Mouse (Mus musculus): ENCODE data around the gene Meox2. TPM values are rescaled to one million over a fixed set of nuclear protein-coding genes. Genes with fewer than 3 reads are reported as not detected.
"Not testable (repeated sequence)": the region's sequence is repeated elsewhere in the genome, so short reads cannot be mapped to it uniquely, and the experiment has no call there.

Gene Meox2
- polyA plus RNA-seq (2014; fragmentation: Nextera tagmentation; extraction: Ambion mirVana) = 0.27 and 0.44 TPM in 2 replicates

- 3% methylated on average over 12 of the region's 12 CpGs for WGBS (ENCODE audit: insufficient replicate concordance)
- Histone ChIP-seq H3K9ac (ENCODE audit: low read depth, low read length) (no peak within 1 kb of the TSS), H3K4me2 (peak within 1 kb of the TSS; percentile 91), H3K4me1 (ENCODE audit: control insufficient read depth, insufficient read depth, low read length) (peaks cover 3% of the 10 kb centered on the region; the same call in 1 of the 2 replicates), H3K4me3 (ENCODE audit: low read depth, low read length) (peak within 1 kb of the TSS; percentile 48), H3K27ac (ENCODE audit: low read depth, low read length) (no peak within 1 kb of the TSS), H3K9me3 (replicated peaks; ENCODE audit: control insufficient read depth, low read length) (no peaks in the 10 kb centered on the region), H3K27me3 (ENCODE audit: control insufficient read depth, insufficient read depth, low read length) (peaks cover 36% of the 10 kb centered on the region), H3K36me3 (ENCODE audit: control insufficient read depth, insufficient read depth, low read length) (no peaks in the 10 kb centered on the region)
- ATAC-seq (replicated peaks; ENCODE audit: insufficient number of reproducible peaks, low FRiP score, low TSS enrichment) = peak; percentile 69
These were observed at the start of gene Meox2 for GRCm38 (mm10) chr12:37108390-37108738. Gene Meox2 (plus strand): TSS chr12:37108540.

GRCm38 (mm10) chr12:37072636-37073035, 35.7 kb upstream of the Meox2 start:
- no peak overlapping the region for H3K4me3 ChIP-seq (ENCODE audit: low read depth, low read length)
- no peak overlapping the region for H3K4me2 ChIP-seq
- H3K36me3 ChIP-seq (ENCODE audit: control insufficient read depth, insufficient read depth, low read length) = no peaks in the 10 kb centered on the region
- H3K27me3 ChIP-seq (ENCODE audit: control insufficient read depth, insufficient read depth, low read length) = no peaks in the 10 kb centered on the region
- H3K27ac ChIP-seq (ENCODE audit: low read depth, low read length) = no peak overlapping the region
- no peaks in the 10 kb centered on the region for H3K9me3 ChIP-seq (replicated peaks; ENCODE audit: control insufficient read depth, low read length)
- WGBS (ENCODE audit: insufficient replicate concordance) = 45% methylated on average over 3 of the region's 3 CpGs
- no peaks in the 10 kb centered on the region for H3K4me1 ChIP-seq (ENCODE audit: control insufficient read depth, insufficient read depth, low read length)
- no peak overlapping the region for H3K9ac ChIP-seq (ENCODE audit: low read depth, low read length)
- ATAC-seq (replicated peaks; ENCODE audit: insufficient number of reproducible peaks, low FRiP score, low TSS enrichment) = no peak

GRCm38 (mm10) chr12:37077308-37077707, 31.0 kb upstream of the Meox2 start:
- no peaks in the 10 kb centered on the region for H3K27me3 ChIP-seq (ENCODE audit: control insufficient read depth, insufficient read depth, low read length)
- H3K4me1 ChIP-seq (ENCODE audit: control insufficient read depth, insufficient read depth, low read length) = no peaks in the 10 kb centered on the region
- 57% methylated on average over 1 of the region's 1 CpGs for WGBS (ENCODE audit: insufficient replicate concordance)
- no peaks in the 10 kb centered on the region for H3K36me3 ChIP-seq (ENCODE audit: control insufficient read depth, insufficient read depth, low read length)
- no peak overlapping the region for H3K27ac ChIP-seq (ENCODE audit: low read depth, low read length)
- H3K9me3 ChIP-seq (replicated peaks; ENCODE audit: control insufficient read depth, low read length) = no peaks in the 10 kb centered on the region
- no peak overlapping the region for H3K4me3 ChIP-seq (ENCODE audit: low read depth, low read length)
- no peak for ATAC-seq (replicated peaks; ENCODE audit: insufficient number of reproducible peaks, low FRiP score, low TSS enrichment)
- no peak overlapping the region for H3K9ac ChIP-seq (ENCODE audit: low read depth, low read length)
- no peak overlapping the region for H3K4me2 ChIP-seq

- not testable (repeated sequence) for H3K4me1 ChIP-seq (ENCODE audit: control insufficient read depth, insufficient read depth, low read length); ATAC-seq (replicated peaks; ENCODE audit: insufficient number of reproducible peaks, low FRiP score, low TSS enrichment); H3K27me3 ChIP-seq (ENCODE audit: control insufficient read depth, insufficient read depth, low read length); H3K36me3 ChIP-seq (ENCODE audit: control insufficient read depth, insufficient read depth, low read length); H3K27ac ChIP-seq (ENCODE audit: low read depth, low read length); H3K9ac ChIP-seq (ENCODE audit: low read depth, low read length); H3K9me3 ChIP-seq (replicated peaks; ENCODE audit: control insufficient read depth, low read length); H3K4me2 ChIP-seq; H3K4me3 ChIP-seq (ENCODE audit: low read depth, low read length)
- 56% methylated on average over 5 of the region's 5 CpGs for WGBS (ENCODE audit: insufficient replicate concordance)
These were observed 28.3 kb upstream of the Meox2 start for GRCm38 (mm10) chr12:37080005-37080404.

- WGBS (ENCODE audit: insufficient replicate concordance) = 43% methylated on average over 8 of the region's 8 CpGs
- Histone ChIP-seq H3K36me3 (ENCODE audit: control insufficient read depth, insufficient read depth, low read length) (no peaks in the 10 kb centered on the region), H3K27me3 (ENCODE audit: control insufficient read depth, insufficient read depth, low read length) (peaks cover 36% of the 10 kb centered on the region), H3K4me3 (ENCODE audit: low read depth, low read length) (no peak overlapping the region), H3K27ac (ENCODE audit: low read depth, low read length) (no peak overlapping the region), H3K9ac (ENCODE audit: low read depth, low read length) (no peak overlapping the region), H3K4me2 (no peak overlapping the region), H3K9me3 (replicated peaks; ENCODE audit: control insufficient read depth, low read length) (no peaks in the 10 kb centered on the region), H3K4me1 (ENCODE audit: control insufficient read depth, insufficient read depth, low read length) (peaks cover 3% of the 10 kb centered on the region; the same call in 1 of the 2 replicates)
- ATAC-seq (replicated peaks; ENCODE audit: insufficient number of reproducible peaks, low FRiP score, low TSS enrichment) = no peak
These were observed 1.8 kb upstream of the Meox2 start for GRCm38 (mm10) chr12:37106541-37106940.

GRCm38 (mm10) chr12:37107150-37107549, 1.2 kb upstream of the Meox2 start:
- Histone ChIP-seq H3K27ac (ENCODE audit: low read depth, low read length) (no peak overlapping the region), H3K4me1 (ENCODE audit: control insufficient read depth, insufficient read depth, low read length) (peaks cover 3% of the 10 kb centered on the region; the same call in 1 of the 2 replicates), H3K36me3 (ENCODE audit: control insufficient read depth, insufficient read depth, low read length) (no peaks in the 10 kb centered on the region), H3K27me3 (ENCODE audit: control insufficient read depth, insufficient read depth, low read length) (peaks cover 36% of the 10 kb centered on the region), H3K9me3 (replicated peaks; ENCODE audit: control insufficient read depth, low read length) (no peaks in the 10 kb centered on the region), H3K4me2 (no peak overlapping the region), H3K4me3 (ENCODE audit: low read depth, low read length) (no peak overlapping the region), H3K9ac (ENCODE audit: low read depth, low read length) (no peak overlapping the region)
- ATAC-seq (replicated peaks; ENCODE audit: insufficient number of reproducible peaks, low FRiP score, low TSS enrichment) = no peak
- 38% methylated on average over 2 of the region's 2 CpGs for WGBS (ENCODE audit: insufficient replicate concordance)

GRCm38 (mm10) chr12:37107713-37108389, 489 bp upstream of the Meox2 start:
- peaks cover 36% of the 10 kb centered on the region for H3K27me3 ChIP-seq (ENCODE audit: control insufficient read depth, insufficient read depth, low read length)
- peak overlapping the region; percentile 91 for H3K4me2 ChIP-seq
- peak overlapping the region; percentile 48 for H3K4me3 ChIP-seq (ENCODE audit: low read depth, low read length)
- H3K4me1 ChIP-seq (ENCODE audit: control insufficient read depth, insufficient read depth, low read length) = peaks cover 3% of the 10 kb centered on the region; the same call in 1 of the 2 replicates
- no peaks in the 10 kb centered on the region for H3K36me3 ChIP-seq (ENCODE audit: control insufficient read depth, insufficient read depth, low read length)
- 13% methylated on average over 20 of the region's 20 CpGs for WGBS (ENCODE audit: insufficient replicate concordance)
- H3K9me3 ChIP-seq (replicated peaks; ENCODE audit: control insufficient read depth, low read length) = no peaks in the 10 kb centered on the region
- ATAC-seq (replicated peaks; ENCODE audit: insufficient number of reproducible peaks, low FRiP score, low TSS enrichment) = peak; percentile 46; the same call in 1 of the 2 replicates
- no peak overlapping the region for H3K27ac ChIP-seq (ENCODE audit: low read depth, low read length)
- no peak overlapping the region for H3K9ac ChIP-seq (ENCODE audit: low read depth, low read length)

- 1% methylated on average over 29 of the region's 29 CpGs for WGBS (ENCODE audit: insufficient replicate concordance)
- Histone ChIP-seq H3K27me3 (ENCODE audit: control insufficient read depth, insufficient read depth, low read length) (peaks cover 36% of the 10 kb centered on the region), H3K9me3 (replicated peaks; ENCODE audit: control insufficient read depth, low read length) (no peaks in the 10 kb centered on the region), H3K4me1 (ENCODE audit: control insufficient read depth, insufficient read depth, low read length) (peaks cover 3% of the 10 kb centered on the region; the same call in 1 of the 2 replicates), H3K4me3 (ENCODE audit: low read depth, low read length) (peak overlapping the region; percentile 48), H3K9ac (ENCODE audit: low read depth, low read length) (no peak overlapping the region), H3K36me3 (ENCODE audit: control insufficient read depth, insufficient read depth, low read length) (no peaks in the 10 kb centered on the region), H3K4me2 (peak overlapping the region; percentile 91), H3K27ac (ENCODE audit: low read depth, low read length) (no peak overlapping the region)
- ATAC-seq (replicated peaks; ENCODE audit: insufficient number of reproducible peaks, low FRiP score, low TSS enrichment) = peak; percentile 39
These were observed 606 bp downstream of the Meox2 start for GRCm38 (mm10) chr12:37108819-37109473.

Data from heart, embryonic 11.5 days (tissue).